Mouse (Mus musculus) heart, postnatal 4 days (tissue): Measurements from ENCODE around the gene Gm49337. TPM values are rescaled to one million over a fixed set of nuclear protein-coding genes. Genes with fewer than 3 reads are reported as not detected.

ENCODE experiments used
- DNase-seq: peaks from one replicate; pipeline ENCODE4 v3.0.0; 2021
- total RNA-seq, 2 experiments: library from RNA; stranded (reverse); gene quantifications; 2 replicates each; pipeline ENCODE4 v1.2.3; 2021

Gene Gm49337
- under 1 TPM in 1 of 2 experiments, not detected in 1; 0.79 TPM for total RNA-seq

GRCm38 (mm10) chr4:116173072-116173471 is at the start of gene Gm49337, which contains the start of gene 1700042G07Rik:
Gene Gm49337, plus strand, starts transcription at chr4:116173384.
Gene 1700042G07Rik, plus strand, starts transcription at chr4:116173372.
- no peak for DNase-seq

- peak; percentile 90 for DNase-seq
Measured at GRCm38 (mm10) chr4:116123602-116124519, 49.3 kb upstream of the Gm49337 start, which contains the start of the genes Rad54l and Pomgnt1. Gene Rad54l, minus strand, starts transcription at chr4:116123690. Gene Pomgnt1, plus strand, starts transcription at chr4:116123840.

DNA sequence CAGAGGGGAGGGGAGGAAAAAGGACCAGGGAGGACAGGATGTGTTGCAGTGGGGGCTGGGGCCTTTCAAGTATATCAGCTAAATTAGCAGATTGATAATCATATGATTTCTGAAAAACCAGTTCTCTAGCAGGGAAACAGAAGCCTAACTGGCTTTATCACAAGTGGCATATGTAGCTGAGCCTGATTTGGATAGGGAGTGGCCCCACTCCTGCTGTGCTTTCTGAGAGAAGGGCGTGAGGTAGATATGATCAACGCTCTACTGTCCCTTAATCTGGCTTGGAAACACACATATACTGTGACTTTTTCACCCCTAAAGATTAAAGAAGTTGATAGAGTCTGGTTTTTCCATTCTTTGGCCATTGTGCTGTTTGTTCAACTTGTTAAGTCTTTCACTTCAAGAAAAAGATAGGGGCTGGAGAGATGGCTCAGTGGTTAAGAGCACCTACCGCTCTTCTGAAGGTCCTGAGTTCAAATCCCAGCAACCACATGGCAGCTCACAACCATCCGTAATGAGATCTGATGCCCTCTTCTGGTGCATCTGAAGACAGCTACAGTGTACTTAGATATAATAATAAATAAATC is 47.3 kb upstream of the Gm49337 start:
- DNase-seq: no peak

- DNase-seq: no peak
Measured at GRCm38 (mm10) chr4:116127956-116128355, 45.2 kb upstream of the Gm49337 start.

GRCm38 (mm10) chr4:116133126-116133525 is 40.1 kb upstream of the Gm49337 start:
- DNase-seq: no peak

DNA sequence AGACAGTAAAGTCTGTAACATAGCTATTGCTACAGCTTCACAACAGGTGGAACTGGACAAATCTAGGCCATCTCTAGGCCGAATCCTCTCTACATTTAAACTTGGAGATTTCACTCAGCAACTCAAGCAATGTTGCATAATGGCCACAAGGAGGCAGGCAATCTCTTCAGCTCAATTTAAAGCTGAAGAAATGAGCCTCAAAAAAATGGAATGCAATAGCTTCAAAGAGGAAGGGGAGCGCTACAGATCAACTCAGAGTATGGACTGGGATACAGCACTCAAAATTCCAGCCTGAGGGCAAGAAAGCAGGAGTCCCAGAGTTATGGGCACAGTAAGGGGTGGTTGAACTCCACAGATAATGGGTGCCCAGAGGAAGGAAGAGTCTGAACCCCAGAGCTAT is 38.2 kb upstream of the Gm49337 start:
- DNase-seq: no peak

DNA sequence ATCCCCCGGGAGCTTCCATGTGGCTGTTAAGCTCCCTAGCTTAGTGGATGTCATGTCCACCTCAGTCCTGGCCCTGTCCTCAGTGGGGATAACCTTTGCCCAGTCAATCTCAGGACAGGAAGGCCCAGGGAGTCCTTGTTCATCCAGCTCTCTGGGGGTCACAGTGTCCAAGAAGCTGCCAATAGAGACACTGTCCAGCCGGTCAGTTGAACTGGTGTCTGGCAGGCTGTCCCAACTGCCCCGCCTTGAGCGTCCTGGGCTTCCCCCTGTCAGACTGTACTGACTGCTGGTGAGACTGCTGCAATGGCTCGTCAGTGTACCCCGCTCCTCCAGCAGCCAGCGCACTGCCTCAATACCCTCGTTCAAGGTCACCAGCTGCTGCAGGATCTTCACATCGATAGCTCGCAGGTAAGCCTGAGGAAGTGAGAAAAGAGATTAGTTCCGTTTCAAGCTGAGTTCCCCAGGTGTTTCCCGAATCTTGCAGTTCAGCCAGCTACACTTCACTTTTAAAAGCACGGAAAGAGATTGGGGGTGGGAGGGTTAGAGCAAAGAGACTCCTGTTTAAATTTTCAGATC is 35.7 kb upstream of the Gm49337 start:
- DNase-seq: no peak

DNA sequence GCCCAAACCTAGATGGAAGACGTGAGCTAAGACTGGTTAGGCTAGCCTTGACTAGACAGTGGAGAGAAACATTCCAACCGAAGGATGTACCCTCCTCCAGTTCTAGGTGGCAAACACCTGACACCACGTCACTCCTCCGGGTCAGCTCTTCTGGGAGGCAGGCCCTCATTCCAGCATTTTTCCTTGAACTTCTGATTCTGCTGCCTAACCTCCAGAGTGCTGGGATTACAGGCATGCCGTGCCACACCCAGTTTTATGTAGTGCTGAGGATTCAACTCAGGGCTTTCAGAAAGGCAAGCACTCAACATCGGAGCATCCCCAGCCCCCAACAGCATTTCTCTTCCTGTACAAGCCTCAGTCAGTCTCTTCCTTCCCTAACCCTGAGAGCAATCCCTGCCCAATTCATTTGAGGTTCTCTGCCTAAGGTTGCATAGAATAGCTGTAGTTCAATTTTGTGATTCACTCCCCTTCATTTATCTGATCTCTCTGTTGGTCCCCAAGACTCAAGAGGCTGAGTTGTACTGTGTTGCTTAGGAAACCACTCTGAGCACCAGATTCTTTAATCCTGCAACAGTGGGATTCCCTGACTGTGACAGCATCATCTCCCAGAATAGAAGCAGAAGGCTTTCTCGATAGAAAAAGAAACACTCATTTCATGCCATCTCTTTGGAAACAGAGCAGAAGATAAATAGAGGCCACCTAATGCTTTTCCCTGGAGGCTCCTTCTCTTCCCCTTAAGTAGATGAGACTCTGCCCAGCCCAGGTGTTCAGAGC is 32.2 kb upstream of the Gm49337 start:
- DNase-seq: no peak

DNA sequence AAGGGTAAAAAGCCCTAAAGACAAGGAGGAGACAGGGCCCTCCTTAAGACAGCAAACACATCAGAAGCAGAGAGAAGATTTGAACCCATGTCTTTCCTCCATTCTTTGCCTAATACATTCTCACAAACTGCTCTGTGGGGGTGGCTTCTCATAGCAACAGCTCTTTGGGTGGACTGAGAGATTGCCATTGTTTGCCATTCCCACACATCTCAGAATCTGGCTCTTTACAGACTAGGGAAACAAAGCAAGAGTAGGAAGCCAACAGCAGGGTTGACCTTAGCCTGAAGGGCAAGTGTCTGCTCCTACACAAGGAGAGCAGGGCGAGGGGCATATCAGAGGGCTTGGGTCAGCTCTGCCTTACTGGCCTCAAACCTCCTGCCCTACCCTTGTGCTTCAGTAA is 31.4 kb upstream of the Gm49337 start:
- DNase-seq: no peak

DNA sequence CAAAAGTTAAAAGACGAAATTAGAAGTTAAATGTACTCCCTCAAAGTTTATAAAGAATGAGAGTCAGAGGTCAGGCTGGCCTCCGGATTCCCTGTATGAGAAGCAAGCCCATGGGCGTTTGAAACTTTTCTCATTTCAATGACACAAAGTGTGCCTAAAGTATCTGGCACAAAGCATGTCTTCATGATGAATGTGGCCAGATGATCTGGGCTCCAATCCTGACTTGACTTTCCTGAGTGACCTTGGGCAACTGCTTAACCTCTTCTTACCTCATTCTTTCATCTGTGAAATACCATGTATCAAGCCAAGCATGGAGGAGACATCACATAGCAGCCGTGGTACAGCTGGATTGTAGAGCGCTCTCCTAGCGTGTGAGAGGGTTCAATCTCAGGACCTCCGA is 30.9 kb upstream of the Gm49337 start:
- DNase-seq: no peak

DNA sequence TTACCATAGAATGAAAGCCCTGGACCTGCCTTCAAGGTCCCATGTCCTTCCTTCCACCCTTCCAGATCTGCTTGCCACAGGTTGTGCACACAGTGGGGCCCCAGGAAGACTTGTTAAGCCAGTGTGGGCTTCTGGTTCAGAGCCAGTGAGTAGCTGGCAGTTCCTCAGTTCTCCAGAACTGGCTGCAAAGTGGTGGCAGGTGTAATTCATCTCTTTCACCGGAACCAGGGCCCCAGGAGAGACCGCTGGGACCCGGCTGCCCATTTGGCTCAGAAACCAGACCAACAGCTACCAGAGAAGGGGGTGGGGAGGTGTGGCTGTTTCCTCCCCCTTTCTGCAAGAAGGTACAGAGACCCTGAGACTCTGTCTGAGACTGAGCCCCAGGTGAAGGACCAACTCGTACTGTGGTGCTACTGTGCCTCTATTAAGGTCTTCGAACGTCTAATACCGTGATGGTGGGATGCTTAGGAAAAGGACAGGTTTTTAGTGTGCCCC is 29.8 kb upstream of the Gm49337 start:
- DNase-seq: no peak

- peak; percentile 73 for DNase-seq
Measured at GRCm38 (mm10) chr4:116143891-116144717, 29.1 kb upstream of the Gm49337 start.

DNA sequence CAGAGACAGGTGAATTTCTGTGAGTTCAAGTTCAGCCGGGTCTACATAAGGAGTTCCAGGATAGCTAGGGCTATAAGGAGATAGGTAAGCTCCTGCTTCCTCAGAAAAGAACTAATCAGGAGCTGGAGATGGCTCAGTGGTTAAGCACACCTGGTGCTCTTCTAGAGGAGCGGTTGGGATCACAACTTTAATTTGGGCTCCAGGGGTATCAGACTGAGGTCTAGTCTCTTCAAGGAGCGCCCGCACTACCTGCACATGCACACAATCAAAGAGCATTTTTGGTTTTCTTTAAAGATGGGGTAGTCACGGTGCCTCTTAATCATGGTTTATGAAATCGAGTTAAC is 23.4 kb upstream of the Gm49337 start:
- no peak for DNase-seq

DNA sequence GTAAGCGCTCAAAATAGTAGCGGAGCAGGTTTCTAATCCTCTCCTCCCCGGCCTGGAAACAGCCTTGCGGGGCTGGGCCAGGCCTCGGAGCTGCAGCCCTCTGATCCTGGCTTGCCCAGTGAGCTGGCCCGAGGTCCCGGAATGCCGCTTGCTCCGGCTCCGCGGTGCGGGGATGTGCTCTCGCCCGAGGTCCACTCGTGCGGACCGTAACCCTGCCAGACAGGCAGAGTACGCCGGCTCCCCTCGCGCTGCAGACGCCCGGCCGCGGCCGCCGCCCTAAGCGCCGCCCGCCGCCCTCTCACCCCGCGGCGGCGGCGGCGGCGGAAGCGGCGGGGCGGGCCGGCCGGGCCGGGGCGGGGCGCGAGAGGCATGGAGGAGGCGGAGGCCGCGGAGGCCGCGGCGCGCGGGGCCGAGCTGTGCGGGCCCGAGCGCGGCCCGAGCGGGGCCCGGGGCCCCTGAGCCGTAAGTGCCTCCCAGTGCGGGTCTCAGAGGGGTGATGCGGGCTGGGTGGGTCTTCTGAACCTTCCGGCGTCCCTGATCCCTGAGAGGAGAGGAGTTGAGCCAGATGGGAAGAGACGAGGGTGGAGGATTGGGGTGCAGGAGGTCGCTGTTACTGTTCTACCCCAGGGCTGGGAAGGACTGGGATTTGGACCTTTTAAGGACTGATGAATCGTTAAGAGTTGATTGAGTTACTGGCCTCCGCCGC is 22.9 kb upstream of the Gm49337 start:
- peak; percentile 75 for DNase-seq

GRCm38 (mm10) chr4:116150862-116151221 is 22.3 kb upstream of the Gm49337 start:
- DNase-seq: no peak

- DNase-seq: no peak
Measured at GRCm38 (mm10) chr4:116151238-116151637, 21.9 kb upstream of the Gm49337 start, which contains the start of gene Lurap1. Gene Lurap1, minus strand, starts transcription at chr4:116151338.

DNA sequence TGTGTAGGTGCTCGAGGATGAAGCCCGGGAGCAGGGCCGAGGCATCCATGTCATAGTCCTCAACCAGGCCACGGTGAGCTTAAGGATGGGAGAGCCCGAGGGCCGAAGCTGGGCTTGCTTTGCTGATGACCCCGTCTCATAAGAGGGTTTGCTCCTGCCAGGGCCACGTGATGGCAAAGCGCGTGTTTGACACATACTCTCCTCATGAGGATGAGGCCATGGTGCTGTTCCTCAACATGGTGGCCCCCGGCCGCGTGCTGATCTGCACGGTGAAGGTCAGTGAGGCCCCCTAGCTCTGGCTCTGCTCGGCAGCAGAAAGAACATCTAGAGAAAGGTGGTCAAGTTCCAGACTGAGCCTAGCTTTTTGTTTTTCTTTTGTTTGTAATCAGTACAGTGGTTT is 20.5 kb upstream of the Gm49337 start:
- DNase-seq: no peak

- no peak for DNase-seq
Measured at GRCm38 (mm10) chr4:116157882-116158281, 15.3 kb upstream of the Gm49337 start.

- peak; percentile 34 for DNase-seq
Measured at GRCm38 (mm10) chr4:116159912-116160311, 13.3 kb upstream of the Gm49337 start.

- DNase-seq: peak; percentile 50
Measured at GRCm38 (mm10) chr4:116160769-116161168, 12.4 kb upstream of the Gm49337 start.

DNA sequence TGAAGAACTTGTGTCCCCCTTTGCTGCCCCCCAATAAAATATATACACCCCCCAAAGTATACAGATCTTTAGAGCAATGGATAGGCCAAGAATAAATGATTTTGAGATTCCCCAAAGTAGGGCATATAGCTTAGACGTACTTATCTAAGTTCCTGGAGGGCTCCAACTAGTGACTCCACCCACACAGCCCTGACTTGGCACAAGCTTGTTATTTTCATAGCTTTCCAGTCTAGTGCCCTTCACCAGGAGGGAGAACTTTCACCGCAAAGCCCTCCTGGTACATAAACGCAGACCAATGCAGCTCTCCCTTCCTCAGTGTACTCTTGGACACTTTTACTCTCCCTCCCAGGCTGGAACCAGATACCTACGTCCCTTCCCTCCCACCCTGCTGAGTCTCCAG is 11.0 kb upstream of the Gm49337 start:
- DNase-seq: no peak
